Mouse (Mus musculus) ES-E14 (cell line): ENCODE measurements around the gene Dnah6. TPM values are rescaled to one million over a fixed set of nuclear protein-coding genes. Genes with fewer than 3 reads are reported as not detected.

ENCODE experiments used
- DNase-seq: peaks from one replicate; pipeline ENCODE4 v3.0.0-alpha.2; 2013; ENCODE audit warnings: low read depth, low spot score
- H3K27ac ChIP-seq: 2 replicates; pipeline ENCODE4 v1.5.1; 2012; ENCODE audit warnings: low read depth, mild to moderate bottlenecking, low read length, moderate library complexity, mixed read lengths; ENCODE audit not compliant: poor library complexity, insufficient read depth, severe bottlenecking
- H3K36me3 ChIP-seq: 2 replicates; pipeline ENCODE4 v1.6.1; 2012; ENCODE audit warnings: mild to moderate bottlenecking, low read length, moderate library complexity, mixed read lengths; ENCODE audit not compliant: control insufficient read depth, poor library complexity, insufficient read depth, severe bottlenecking
- H3K4me1 ChIP-seq, 2 experiments: fragments of 150-350 bp in 1 of 2; sonication (generic) in 1 of 2; 2 replicates each; pipeline ENCODE4 v1.6.1; 2012; ENCODE audit warnings: low read length in 2 of 2, mild to moderate bottlenecking in 1 of 2, mixed read lengths in 1 of 2; ENCODE audit not compliant: control insufficient read depth in 2 of 2, insufficient read depth in 2 of 2, poor library complexity in 1 of 2
- H3K4me3 ChIP-seq, 2 experiments: fragments of 150-350 bp in 1 of 2; sonication (generic) in 1 of 2; 2 replicates each; pipeline ENCODE4 v1.5.1; 2012; ENCODE audit warnings: low read length in 2 of 2, low read depth in 1 of 2, mild to moderate bottlenecking in 1 of 2, mixed read lengths in 1 of 2; ENCODE audit not compliant: insufficient read depth in 1 of 2, poor library complexity in 1 of 2, severe bottlenecking in 1 of 2
- H3K9ac ChIP-seq: 2 replicates; pipeline ENCODE4 v1.6.1; 2012; ENCODE audit warnings: low read depth, mild to moderate bottlenecking, low read length, mixed read lengths; ENCODE audit not compliant: poor library complexity, insufficient read depth, severe bottlenecking
- H3K9me3 ChIP-seq: fragments of 150-350 bp; sonication (generic); 2 replicates; pipeline ENCODE4 v1.6.1; 2012; ENCODE audit warnings: low read depth, mild to moderate bottlenecking, low read length; ENCODE audit not compliant: control insufficient read depth, insufficient read depth
- CHD2 ChIP-seq: IDR thresholded peaks from 2 replicates; pipeline ENCODE4 v1.6.1; 2014; ENCODE audit warnings: mild to moderate bottlenecking, low read depth, low read length, inconsistent platforms
- HCFC1 ChIP-seq: IDR thresholded peaks from 2 replicates; pipeline ENCODE4 v1.6.1; 2012; ENCODE audit warnings: low read length, inconsistent platforms, borderline replicate concordance; ENCODE audit not compliant: insufficient read depth
- MAFK ChIP-seq: IDR thresholded peaks from 2 replicates; pipeline ENCODE4 v1.6.1; 2014; ENCODE audit warnings: mild to moderate bottlenecking, low read depth, low read length, inconsistent platforms; ENCODE audit not compliant: insufficient read depth
- ZC3H11A ChIP-seq: IDR thresholded peaks from 2 replicates; pipeline ENCODE4 v1.6.1; 2012; ENCODE audit warnings: low read depth, mild to moderate bottlenecking, inconsistent platforms, low read length, borderline replicate concordance
- ZNF384 ChIP-seq: IDR thresholded peaks from 2 replicates; pipeline ENCODE4 v1.6.1; 2012; ENCODE audit warnings: low read depth, low read length, inconsistent platforms
- in situ Hi-C, 2 experiments: fragments of 600-800 bp; cut with MboI; formaldehyde crosslinking; loops; one replicate each; pipeline ENCODE4 v1.15.1; 2025; ENCODE audit warnings: low sequenced_read_pairs in 2 of 2, inconsistent platforms in 1 of 2; ENCODE audit not compliant: unreplicated experiment in 2 of 2
- total RNA-seq: library from RNA; depleted of rRNA; stranded (reverse); fragments of 300-350 nt; gene quantifications from 2 replicates; pipeline ENCODE4 v1.2.3, GENCODE M21; 2012

Gene Dnah6
- total RNA-seq, 1 experiment: 0.54 TPM

- in situ Hi-C loops: no loop called here
- Histone ChIP-seq H3K9ac (no peak overlapping the region), H3K9me3 (no peaks in the 10 kb centered on the region), H3K4me3 (no peak overlapping the region), H3K4me1 (no peaks in the 10 kb centered on the region), H3K27ac (no peak overlapping the region), H3K36me3 (no peaks in the 10 kb centered on the region)
- DNase-seq: peak; percentile 39
- TF ChIP-seq ZC3H11A: peak; percentile 51; the same call in 1 of the 2 replicates
- no peak for TF ChIP-seq HCFC1
Measured at GRCm38 (mm10) chr6:73020061-73020460, 201.4 kb downstream of the Dnah6 start.

GRCm38 (mm10) chr6:73018725-73019280 is 202.6 kb downstream of the Dnah6 start:
- in situ Hi-C loops: no loop called here
- no peaks in the 10 kb centered on the region for H3K9me3 ChIP-seq
- no peak overlapping the region for H3K4me3 ChIP-seq
- TF ChIP-seq ZC3H11A (no peak), CHD2 (no peak), MAFK (no peak), HCFC1 (no peak), ZNF384 (no peak)
- no peak overlapping the region for H3K9ac ChIP-seq
- DNase-seq: no peak
- no peaks in the 10 kb centered on the region for H3K36me3 ChIP-seq
- H3K4me1 ChIP-seq: no peaks in the 10 kb centered on the region
- H3K27ac ChIP-seq: no peak overlapping the region

GRCm38 (mm10) chr6:73014317-73015160 is 206.9 kb downstream of the Dnah6 start:
- Histone ChIP-seq H3K36me3 (no peaks in the 10 kb centered on the region), H3K9ac (no peak overlapping the region), H3K4me1 (peaks cover 0 to 2% of the 10 kb centered on the region in 2 experiments; a peak in 1 of 4 replicates), H3K27ac (no peak overlapping the region), H3K4me3 (no peak overlapping the region), H3K9me3 (no peaks in the 10 kb centered on the region)
- DNase-seq: no peak
- in situ Hi-C loops: no loop called here
- no peak for TF ChIP-seq MAFK
- TF ChIP-seq HCFC1: no peak
- no peak for TF ChIP-seq CHD2
- TF ChIP-seq ZNF384: no peak
- no peak for TF ChIP-seq ZC3H11A

- Histone ChIP-seq H3K4me3 (no peak overlapping the region), H3K4me1 (peaks cover 0 to 2% of the 10 kb centered on the region in 2 experiments; a peak in 1 of 4 replicates), H3K9me3 (no peaks in the 10 kb centered on the region), H3K9ac (no peak overlapping the region), H3K36me3 (no peaks in the 10 kb centered on the region), H3K27ac (no peak overlapping the region)
- in situ Hi-C loops: no loop called here
- no peak for DNase-seq
- TF ChIP-seq MAFK (no peak), CHD2 (no peak), ZNF384 (no peak), HCFC1 (no peak), ZC3H11A (no peak)
Measured at GRCm38 (mm10) chr6:73012931-73013330, 208.5 kb downstream of the Dnah6 start.
